Mouse (Mus musculus): Measurements from ENCODE around the gene Nrp1. TPM values are rescaled to one million over a fixed set of nuclear protein-coding genes. Genes with fewer than 3 reads are reported as not detected.

Nrp1 gene
- polyA plus RNA-seq, 1 experiment from 2014 or later = 42.8 TPM

DNA sequence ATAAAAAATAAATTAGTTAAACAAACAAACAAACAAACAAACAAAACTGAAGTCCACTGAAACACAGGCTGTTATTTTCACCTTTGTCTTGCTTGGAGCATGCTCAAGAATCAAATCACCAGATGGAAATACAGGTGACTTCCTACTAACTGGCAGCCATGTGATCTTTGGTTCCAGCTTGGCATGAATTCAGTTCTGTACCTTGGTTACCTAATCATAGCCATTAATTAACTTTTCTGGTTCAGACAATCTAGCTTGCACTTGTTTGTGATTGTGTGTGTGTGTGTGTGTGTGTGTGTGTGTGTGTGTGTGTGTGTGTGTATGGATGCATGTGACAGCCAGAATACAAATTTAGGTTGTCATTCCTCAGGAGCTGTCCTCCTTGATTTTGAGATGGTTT is 8.0 kb upstream of the Nrp1 start:
- H3K9ac ChIP-seq (replicated peaks; ENCODE audit: low read length) = no peak overlapping the region
- H3K36me3 ChIP-seq (replicated peaks; ENCODE audit: control insufficient read depth, insufficient read depth, low read depth, low read length) = no peaks in the 10 kb centered on the region
- H3K9me3 ChIP-seq (replicated peaks; ENCODE audit: control insufficient read depth, low read length) = no peaks in the 10 kb centered on the region
- DNase-seq (ENCODE audit: low spot score) (no peak), ATAC-seq (replicated peaks; ENCODE audit: insufficient number of reproducible peaks, low FRiP score, low TSS enrichment, low read depth) (no peak)
- no peak overlapping the region for H3K4me2 ChIP-seq (ENCODE audit: low read depth, low read length)
- no peak overlapping the region for H3K27ac ChIP-seq (replicated peaks; ENCODE audit: low read depth, low read length)
- H3K27me3 ChIP-seq (ENCODE audit: control insufficient read depth, insufficient read depth, low read length) = no peaks in the 10 kb centered on the region
- H3K4me1 ChIP-seq (ENCODE audit: control insufficient read depth, insufficient read depth, low read length) = no peaks in the 10 kb centered on the region
- H3K4me3 ChIP-seq (ENCODE audit: low read depth, low read length) = no peak overlapping the region

DNA sequence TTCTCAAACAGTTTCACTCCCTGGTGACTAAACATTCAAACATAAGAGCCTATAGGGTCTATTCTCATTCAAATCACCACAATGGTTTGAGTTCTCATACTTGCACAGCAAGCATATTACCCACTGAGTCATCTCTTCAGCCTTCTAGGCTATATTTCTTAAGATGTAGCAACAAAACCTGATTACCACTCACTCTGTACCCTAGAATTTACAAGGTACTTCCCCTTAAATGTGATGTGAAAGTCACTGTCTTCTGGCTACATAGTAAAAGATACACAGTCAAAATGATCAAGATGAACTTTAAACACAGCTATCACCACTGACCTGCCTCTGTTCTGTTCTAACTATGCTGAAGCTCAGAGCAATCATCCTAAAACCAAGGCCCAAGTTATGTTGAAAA is 7.2 kb upstream of the Nrp1 start:
- Histone ChIP-seq H3K9me3 (replicated peaks; ENCODE audit: control insufficient read depth, low read length) (no peaks in the 10 kb centered on the region), H3K27me3 (ENCODE audit: control insufficient read depth, insufficient read depth, low read length) (no peaks in the 10 kb centered on the region), H3K4me3 (ENCODE audit: low read depth, low read length) (no peak overlapping the region), H3K9ac (replicated peaks; ENCODE audit: low read length) (no peak overlapping the region), H3K27ac (replicated peaks; ENCODE audit: low read depth, low read length) (no peak overlapping the region), H3K4me2 (ENCODE audit: low read depth, low read length) (no peak overlapping the region), H3K4me1 (ENCODE audit: control insufficient read depth, insufficient read depth, low read length) (no peaks in the 10 kb centered on the region), H3K36me3 (replicated peaks; ENCODE audit: control insufficient read depth, insufficient read depth, low read depth, low read length) (no peaks in the 10 kb centered on the region)
- DNase-seq (ENCODE audit: low spot score) (no peak), ATAC-seq (replicated peaks; ENCODE audit: insufficient number of reproducible peaks, low FRiP score, low TSS enrichment, low read depth) (no peak)

DNA sequence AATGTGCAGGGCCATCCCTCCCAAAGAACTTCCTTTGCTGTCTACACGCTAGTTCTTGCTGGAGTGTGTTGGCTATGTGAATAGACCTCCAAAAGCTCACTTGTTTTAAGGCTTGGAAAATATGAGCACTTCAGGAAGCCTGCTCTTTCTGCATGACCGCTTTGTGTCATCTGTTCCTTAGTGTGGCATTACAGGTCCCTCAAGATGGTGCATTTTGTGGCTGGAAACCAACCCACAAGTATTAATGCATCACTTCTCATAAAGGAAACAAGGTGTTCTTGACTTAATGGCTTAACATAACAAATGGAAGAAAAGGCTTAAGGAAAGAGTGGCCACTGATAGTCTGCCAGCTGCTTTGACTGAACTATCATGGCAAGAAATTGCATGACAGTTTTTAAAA is 5.6 kb upstream of the Nrp1 start:
- DNase-seq (ENCODE audit: low spot score) = no peak
- no peak overlapping the region for H3K9ac ChIP-seq (replicated peaks; ENCODE audit: low read length)
- H3K27me3 ChIP-seq (ENCODE audit: control insufficient read depth, insufficient read depth, low read length) = no peaks in the 10 kb centered on the region
- no peaks in the 10 kb centered on the region for H3K4me1 ChIP-seq (ENCODE audit: control insufficient read depth, insufficient read depth, low read length)
- no peak overlapping the region for H3K4me2 ChIP-seq (ENCODE audit: low read depth, low read length)
- H3K9me3 ChIP-seq (replicated peaks; ENCODE audit: control insufficient read depth, low read length) = no peaks in the 10 kb centered on the region
- no peak overlapping the region for H3K27ac ChIP-seq (replicated peaks; ENCODE audit: low read depth, low read length)
- no peaks in the 10 kb centered on the region for H3K36me3 ChIP-seq (replicated peaks; ENCODE audit: control insufficient read depth, insufficient read depth, low read depth, low read length)
- no peak overlapping the region for H3K4me3 ChIP-seq (ENCODE audit: low read depth, low read length)
- ATAC-seq (replicated peaks; ENCODE audit: insufficient number of reproducible peaks, low FRiP score, low TSS enrichment, low read depth) = no peak
- 82% methylated on average over 2 of the region's 2 CpGs for WGBS

GRCm38 (mm10) chr8:128353999-128354398 is 4.4 kb upstream of the Nrp1 start:
- ATAC-seq (replicated peaks; ENCODE audit: insufficient number of reproducible peaks, low FRiP score, low TSS enrichment, low read depth) (no peak), DNase-seq (ENCODE audit: low spot score) (no peak)
- no peaks in the 10 kb centered on the region for H3K27me3 ChIP-seq (ENCODE audit: control insufficient read depth, insufficient read depth, low read length)

GRCm38 (mm10) chr8:128355091-128355490 is 3.3 kb upstream of the Nrp1 start:
- H3K4me1 ChIP-seq (ENCODE audit: control insufficient read depth, insufficient read depth, low read length) = no peaks in the 10 kb centered on the region
- H3K4me3 ChIP-seq (ENCODE audit: low read depth, low read length) = no peak overlapping the region
- DNase-seq (ENCODE audit: low spot score) (no peak), ATAC-seq (replicated peaks; ENCODE audit: insufficient number of reproducible peaks, low FRiP score, low TSS enrichment, low read depth) (no peak)
- H3K36me3 ChIP-seq (replicated peaks; ENCODE audit: control insufficient read depth, insufficient read depth, low read depth, low read length) = no peaks in the 10 kb centered on the region
- 87% methylated on average over 1 of the region's 1 CpGs for WGBS
- H3K4me2 ChIP-seq (ENCODE audit: low read depth, low read length) = no peak overlapping the region
- H3K27ac ChIP-seq (replicated peaks; ENCODE audit: low read depth, low read length) = no peak overlapping the region
- H3K9me3 ChIP-seq (replicated peaks; ENCODE audit: control insufficient read depth, low read length) = no peaks in the 10 kb centered on the region
- H3K27me3 ChIP-seq (ENCODE audit: control insufficient read depth, insufficient read depth, low read length) = no peaks in the 10 kb centered on the region
- H3K9ac ChIP-seq (replicated peaks; ENCODE audit: low read length) = no peak overlapping the region

More at GRCm38 (mm10) chr8:128353999-128354398, 4.4 kb upstream of the Nrp1 start:
- no peaks in the 10 kb centered on the region for H3K36me3 ChIP-seq (replicated peaks; ENCODE audit: control insufficient read depth, insufficient read depth, low read depth, low read length)
- no peak overlapping the region for H3K9ac ChIP-seq (replicated peaks; ENCODE audit: low read length)
- no peak overlapping the region for H3K4me2 ChIP-seq (ENCODE audit: low read depth, low read length)
- H3K4me3 ChIP-seq (ENCODE audit: low read depth, low read length) = no peak overlapping the region
- 27% methylated on average over 1 of the region's 1 CpGs for WGBS
- no peak overlapping the region for H3K27ac ChIP-seq (replicated peaks; ENCODE audit: low read depth, low read length)
- no peaks in the 10 kb centered on the region for H3K9me3 ChIP-seq (replicated peaks; ENCODE audit: control insufficient read depth, low read length)
- H3K4me1 ChIP-seq (ENCODE audit: control insufficient read depth, insufficient read depth, low read length) = no peaks in the 10 kb centered on the region

DNA sequence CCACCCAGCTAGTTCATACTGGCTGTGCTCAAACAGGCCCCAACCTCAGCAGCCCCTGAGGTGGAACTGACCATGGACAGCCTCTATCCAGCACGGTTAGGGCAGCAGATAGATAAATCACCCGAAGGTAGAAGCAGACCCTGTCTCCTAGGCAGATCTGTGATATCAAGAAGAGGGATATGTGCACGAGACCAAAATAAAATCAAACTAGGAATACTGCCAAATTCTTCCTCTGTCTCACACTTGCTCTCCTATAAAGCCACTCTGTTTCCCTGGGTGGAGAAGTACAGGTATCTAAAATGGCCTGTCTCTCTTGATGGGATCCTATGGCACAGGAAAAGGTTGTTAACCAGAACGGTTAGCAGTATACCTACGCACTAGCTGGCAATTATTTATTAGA is 2.2 kb upstream of the Nrp1 start:
- H3K4me1 ChIP-seq (ENCODE audit: control insufficient read depth, insufficient read depth, low read length) = no peaks in the 10 kb centered on the region
- no peak overlapping the region for H3K9ac ChIP-seq (replicated peaks; ENCODE audit: low read length)
- H3K9me3 ChIP-seq (replicated peaks; ENCODE audit: control insufficient read depth, low read length) = no peaks in the 10 kb centered on the region
- no peaks in the 10 kb centered on the region for H3K36me3 ChIP-seq (replicated peaks; ENCODE audit: control insufficient read depth, insufficient read depth, low read depth, low read length)
- ATAC-seq (replicated peaks; ENCODE audit: insufficient number of reproducible peaks, low FRiP score, low TSS enrichment, low read depth) (no peak), DNase-seq (ENCODE audit: low spot score) (no peak)
- WGBS = 78% methylated on average over 5 of the region's 5 CpGs
- no peak overlapping the region for H3K4me3 ChIP-seq (ENCODE audit: low read depth, low read length)
- H3K27ac ChIP-seq (replicated peaks; ENCODE audit: low read depth, low read length) = no peak overlapping the region
- H3K4me2 ChIP-seq (ENCODE audit: low read depth, low read length) = no peak overlapping the region
- no peaks in the 10 kb centered on the region for H3K27me3 ChIP-seq (ENCODE audit: control insufficient read depth, insufficient read depth, low read length)

DNA sequence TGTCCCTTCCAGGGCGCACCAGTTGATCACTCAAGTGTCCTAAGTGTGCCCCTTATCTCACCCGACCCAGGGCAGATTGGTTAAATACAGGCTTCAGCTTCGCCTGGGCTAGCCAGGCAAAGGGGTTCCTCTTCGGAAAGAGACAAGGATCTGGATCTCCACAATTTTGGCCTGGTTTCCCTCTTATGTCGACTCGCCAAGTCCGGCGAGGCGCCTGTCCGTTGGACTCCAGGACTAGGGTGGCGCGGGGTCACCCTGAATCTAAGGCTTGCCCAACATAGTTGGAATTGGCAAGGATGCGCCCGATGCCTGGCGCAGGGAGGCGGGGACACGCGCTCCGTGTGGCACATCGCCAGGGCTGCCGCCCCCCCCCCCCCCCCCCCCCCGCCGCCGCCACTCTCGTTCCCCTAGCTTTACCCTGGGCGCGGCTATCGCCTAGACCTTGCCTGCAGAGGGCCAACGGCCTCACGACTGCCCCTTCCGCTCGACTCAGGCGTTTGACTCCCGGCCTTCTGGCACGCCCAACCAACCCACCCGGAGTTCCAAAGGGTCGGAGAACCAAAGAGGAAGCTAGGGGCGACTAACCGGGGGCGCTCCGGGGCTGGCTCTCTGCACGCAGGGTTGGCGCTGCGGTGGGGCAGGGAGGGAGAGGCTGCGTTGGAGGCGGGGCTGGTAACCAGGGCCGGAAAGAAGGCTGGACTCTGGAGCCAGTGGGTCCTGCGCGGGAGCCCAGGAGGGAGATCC is 1.4 kb upstream of the Nrp1 start:
- WGBS = 3% methylated on average over 36 of the region's 49 CpGs

GRCm38 (mm10) chr8:128357540-128358405 is 631 bp upstream of the Nrp1 start:
- ATAC-seq (replicated peaks; ENCODE audit: insufficient number of reproducible peaks, low FRiP score, low TSS enrichment, low read depth) (peak; percentile 17), DNase-seq (ENCODE audit: low spot score) (peak; percentile 77)
- peak overlapping the region; percentile 79 for H3K9ac ChIP-seq (replicated peaks; ENCODE audit: low read length)
- no peaks in the 10 kb centered on the region for H3K27me3 ChIP-seq (ENCODE audit: control insufficient read depth, insufficient read depth, low read length)
- H3K4me3 ChIP-seq (ENCODE audit: low read depth, low read length) = peak overlapping the region; percentile 70
- H3K4me1 ChIP-seq (ENCODE audit: control insufficient read depth, insufficient read depth, low read length) = no peaks in the 10 kb centered on the region
- WGBS = 1% methylated on average over 29 of the region's 29 CpGs
- peak overlapping the region; percentile 98 for H3K4me2 ChIP-seq (ENCODE audit: low read depth, low read length)
- no peaks in the 10 kb centered on the region for H3K9me3 ChIP-seq (replicated peaks; ENCODE audit: control insufficient read depth, low read length)
- no peaks in the 10 kb centered on the region for H3K36me3 ChIP-seq (replicated peaks; ENCODE audit: control insufficient read depth, insufficient read depth, low read depth, low read length)
- no peak overlapping the region for H3K27ac ChIP-seq (replicated peaks; ENCODE audit: low read depth, low read length)

More for the DNA sequence above, 1.4 kb upstream of the Nrp1 start:
- Histone ChIP-seq H3K27me3 (ENCODE audit: control insufficient read depth, insufficient read depth, low read length) (no peaks in the 10 kb centered on the region), H3K4me2 (ENCODE audit: low read depth, low read length) (peak overlapping the region; percentile 98), H3K9me3 (replicated peaks; ENCODE audit: control insufficient read depth, low read length) (no peaks in the 10 kb centered on the region), H3K36me3 (replicated peaks; ENCODE audit: control insufficient read depth, insufficient read depth, low read depth, low read length) (no peaks in the 10 kb centered on the region), H3K27ac (replicated peaks; ENCODE audit: low read depth, low read length) (no peak overlapping the region), H3K4me3 (ENCODE audit: low read depth, low read length) (peak overlapping the region; percentile 70), H3K9ac (replicated peaks; ENCODE audit: low read length) (peak overlapping the region; percentile 58), H3K4me1 (ENCODE audit: control insufficient read depth, insufficient read depth, low read length) (no peaks in the 10 kb centered on the region)
- ATAC-seq (replicated peaks; ENCODE audit: insufficient number of reproducible peaks, low FRiP score, low TSS enrichment, low read depth) (peak; percentile 66), DNase-seq (ENCODE audit: low spot score) (peak; percentile 75)

Measured in embryonic facial prominence, embryonic 11.5 days (tissue).